Mouse (Mus musculus) midbrain, embryonic 11.5 days (tissue): ENCODE data around the gene Fxyd3. TPM values are rescaled to one million over a fixed set of nuclear protein-coding genes. Genes with fewer than 3 reads are reported as not detected.

Source experiments
- ATAC-seq: fragments of 200-750 bp; cut with Nextera tagmentation; 2 replicates; pipeline ENCODE4 v1.8.0; 2017; ENCODE audit warnings: moderate TSS enrichment, moderate library complexity; ENCODE audit not compliant: low FRiP score
- DNase-seq: peaks from one replicate; pipeline ENCODE4 v3.0.0; 2015; ENCODE audit warnings: low spot score; ENCODE audit errors: missing footprints
- H3K27ac ChIP-seq: fragments of 300-500 bp; sonication (generic); 2 replicates; pipeline ENCODE4 v1.5.1; 2014; ENCODE audit warnings: low read depth, low read length
- H3K27me3 ChIP-seq: fragments of 300-500 bp; sonication (generic); 2 replicates; pipeline ENCODE4 v1.6.1; 2014; ENCODE audit warnings: mild to moderate bottlenecking, low read length, moderate library complexity, mixed read lengths; ENCODE audit not compliant: control insufficient read depth, insufficient read depth
- H3K36me3 ChIP-seq: fragments of 300-500 bp; sonication (generic); 2 replicates; pipeline ENCODE4 v1.6.1; 2014; ENCODE audit warnings: mild to moderate bottlenecking, low read length, moderate library complexity, mixed read lengths; ENCODE audit not compliant: control insufficient read depth, insufficient read depth
- H3K4me1 ChIP-seq: fragments of 300-500 bp; sonication (generic); 2 replicates; pipeline ENCODE4 v1.6.1; 2014; ENCODE audit warnings: low read length; ENCODE audit not compliant: control insufficient read depth, insufficient read depth
- H3K4me2 ChIP-seq: fragments of 300-500 bp; sonication (generic); 2 replicates; pipeline ENCODE4 v1.6.1; 2014; ENCODE audit warnings: mild to moderate bottlenecking, moderate library complexity
- H3K4me3 ChIP-seq: fragments of 300-500 bp; sonication (generic); 2 replicates; pipeline ENCODE4 v1.5.1; 2014; ENCODE audit warnings: low read depth, low read length
- H3K9ac ChIP-seq: fragments of 300-500 bp; sonication (generic); 2 replicates; pipeline ENCODE4 v1.6.1; 2014; ENCODE audit warnings: low read length
- H3K9me3 ChIP-seq: fragments of 300-500 bp; sonication (generic); 2 replicates; pipeline ENCODE4 v1.6.1; 2016; ENCODE audit warnings: low read length; ENCODE audit not compliant: control insufficient read depth
- WGBS: fragments of 180-500 bp; shearing (Covaris S2); extraction: QIAGEN DNeasy Blood & Tissue Kit; methylation state at CpG from one replicate; pipeline ENCODE4 v1.1.7; 2014; 5-methylcytosine and 5-hydroxymethylcytosine counted together
- polyA plus RNA-seq: library from polyadenylated mRNA; unstranded; fragments of >200 nt; fragmentation: Nextera tagmentation; extraction: Ambion mirVana; gene quantifications from 2 replicates; pipeline ENCODE4 v1.2.1, GENCODE M21; 2014

The Fxyd3 gene
- polyA plus RNA-seq, 1 experiment from 2014 or later: 2.3 TPM

- Histone ChIP-seq H3K27ac (no peak overlapping the region), H3K9me3 (no peaks in the 10 kb centered on the region), H3K9ac (no peak overlapping the region), H3K4me1 (no peaks in the 10 kb centered on the region), H3K4me3 (no peak overlapping the region), H3K27me3 (no peaks in the 10 kb centered on the region), H3K4me2 (no peak overlapping the region), H3K36me3 (no peaks in the 10 kb centered on the region)
- ATAC-seq (no peak), DNase-seq (no peak)
- 67% methylated on average over 3 of the region's 3 CpGs for WGBS
Measured at GRCm38 (mm10) chr7:31106166-31106565, 29.7 kb upstream of the Fxyd3 start.

- ATAC-seq: no peak
- H3K27ac ChIP-seq: no peak overlapping the region
- H3K9ac ChIP-seq: no peak overlapping the region
- no peaks in the 10 kb centered on the region for H3K27me3 ChIP-seq
- DNase-seq: no peak
- no peaks in the 10 kb centered on the region for H3K36me3 ChIP-seq
- no peak overlapping the region for H3K4me3 ChIP-seq
- 68% methylated on average over 15 of the region's 15 CpGs for WGBS
- H3K9me3 ChIP-seq: no peaks in the 10 kb centered on the region
- H3K4me1 ChIP-seq: no peaks in the 10 kb centered on the region
- H3K4me2 ChIP-seq: no peak overlapping the region
Measured at GRCm38 (mm10) chr7:31105061-31105768, 28.7 kb upstream of the Fxyd3 start.

GRCm38 (mm10) chr7:31100786-31101185 is 24.3 kb upstream of the Fxyd3 start:
- ATAC-seq: no peak
- WGBS: 87% methylated on average over 14 of the region's 14 CpGs

GRCm38 (mm10) chr7:31099612-31099982 is 23.1 kb upstream of the Fxyd3 start:
- Histone ChIP-seq H3K4me1 (no peaks in the 10 kb centered on the region), H3K27ac (no peak overlapping the region), H3K9ac (no peak overlapping the region), H3K27me3 (no peaks in the 10 kb centered on the region), H3K4me2 (no peak overlapping the region), H3K4me3 (no peak overlapping the region), H3K9me3 (no peaks in the 10 kb centered on the region), H3K36me3 (no peaks in the 10 kb centered on the region)
- ATAC-seq (no peak), DNase-seq (no peak)
- 81% methylated on average over 6 of the region's 6 CpGs for WGBS

More at GRCm38 (mm10) chr7:31100786-31101185, 24.3 kb upstream of the Fxyd3 start:
- Histone ChIP-seq H3K9ac (no peak overlapping the region), H3K36me3 (no peaks in the 10 kb centered on the region), H3K27me3 (no peaks in the 10 kb centered on the region), H3K4me1 (no peaks in the 10 kb centered on the region), H3K4me3 (no peak overlapping the region), H3K4me2 (no peak overlapping the region), H3K27ac (no peak overlapping the region), H3K9me3 (no peaks in the 10 kb centered on the region)
- no peak for DNase-seq

- no peaks in the 10 kb centered on the region for H3K4me1 ChIP-seq
- DNase-seq: no peak
- 81% methylated on average over 22 of the region's 22 CpGs for whole genome bisulfite sequencing
- no peak overlapping the region for H3K27ac ChIP-seq
- no peak overlapping the region for H3K4me3 ChIP-seq
- H3K4me2 ChIP-seq: no peak overlapping the region
- H3K36me3 ChIP-seq: no peaks in the 10 kb centered on the region
- H3K27me3 ChIP-seq: no peaks in the 10 kb centered on the region
- no peak for ATAC-seq
- H3K9ac ChIP-seq: no peak overlapping the region
- H3K9me3 ChIP-seq: no peaks in the 10 kb centered on the region
Measured at GRCm38 (mm10) chr7:31098697-31099611, 22.4 kb upstream of the Fxyd3 start.

- WGBS: 40% methylated on average over 20 of the region's 20 CpGs
- Histone ChIP-seq H3K27ac (no peak overlapping the region), H3K9ac (no peak overlapping the region), H3K36me3 (no peaks in the 10 kb centered on the region), H3K4me3 (no peak overlapping the region), H3K4me1 (no peaks in the 10 kb centered on the region), H3K27me3 (no peaks in the 10 kb centered on the region), H3K4me2 (peak overlapping the region; percentile 31), H3K9me3 (no peaks in the 10 kb centered on the region)
- ATAC-seq (peak; percentile 95), DNase-seq (peak; percentile 99)
Measured at GRCm38 (mm10) chr7:31097583-31098248, 21.2 kb upstream of the Fxyd3 start.

- no peaks in the 10 kb centered on the region for H3K27me3 ChIP-seq
- H3K36me3 ChIP-seq: no peaks in the 10 kb centered on the region
- H3K4me3 ChIP-seq: no peak overlapping the region
- no peak for ATAC-seq
- 75% methylated on average over 9 of the region's 9 CpGs for WGBS
- H3K4me2 ChIP-seq: no peak overlapping the region
- DNase-seq: no peak
- no peak overlapping the region for H3K27ac ChIP-seq
- no peak overlapping the region for H3K9ac ChIP-seq
- no peaks in the 10 kb centered on the region for H3K9me3 ChIP-seq
- no peaks in the 10 kb centered on the region for H3K4me1 ChIP-seq
Measured at GRCm38 (mm10) chr7:31096892-31097564, 20.5 kb upstream of the Fxyd3 start.

GRCm38 (mm10) chr7:31094774-31095501 is 18.4 kb upstream of the Fxyd3 start:
- WGBS: 29% methylated on average over 12 of the region's 12 CpGs
- Histone ChIP-seq H3K4me1 (no peaks in the 10 kb centered on the region), H3K4me2 (no peak overlapping the region), H3K4me3 (no peak overlapping the region), H3K27ac (no peak overlapping the region), H3K27me3 (no peaks in the 10 kb centered on the region), H3K9me3 (no peaks in the 10 kb centered on the region), H3K36me3 (no peaks in the 10 kb centered on the region), H3K9ac (no peak overlapping the region)
- ATAC-seq: no peak
- no peak for DNase-seq
